Mouse (Mus musculus) cerebellum, adult 9-11 months (tissue): ENCODE measurements at regions not wholly inside any gene's neighbourhood (a gene's known extent, or its start where the extent isn't known, plus 50 kb on each side); places are given as distances from the start of the nearest gene placed in this dataset.

ENCODE experiments used
- DNase-seq: peaks from one replicate; pipeline ENCODE4 v3.0.0; 2022

DNA sequence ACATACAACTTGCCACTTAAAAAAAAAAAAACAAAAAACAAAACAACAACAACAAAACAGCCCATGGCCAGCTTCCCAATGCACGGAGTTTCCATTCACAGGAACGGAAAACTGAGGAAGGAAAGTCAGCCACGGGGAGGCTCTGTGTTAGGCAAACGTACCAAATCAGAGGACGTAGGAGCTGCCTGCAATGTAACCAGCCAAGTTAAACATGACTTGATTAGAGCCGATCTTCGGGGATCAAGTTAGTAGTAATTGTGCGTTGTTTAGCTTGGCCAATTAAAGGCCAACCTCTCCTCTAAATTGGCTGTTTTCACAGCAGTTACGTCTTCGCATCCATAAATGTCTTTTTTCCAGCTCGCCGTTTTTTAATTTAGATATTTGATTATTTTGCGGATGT, 190.7 kb downstream of the Cd83 start:
- DNase-seq: no peak

DNA sequence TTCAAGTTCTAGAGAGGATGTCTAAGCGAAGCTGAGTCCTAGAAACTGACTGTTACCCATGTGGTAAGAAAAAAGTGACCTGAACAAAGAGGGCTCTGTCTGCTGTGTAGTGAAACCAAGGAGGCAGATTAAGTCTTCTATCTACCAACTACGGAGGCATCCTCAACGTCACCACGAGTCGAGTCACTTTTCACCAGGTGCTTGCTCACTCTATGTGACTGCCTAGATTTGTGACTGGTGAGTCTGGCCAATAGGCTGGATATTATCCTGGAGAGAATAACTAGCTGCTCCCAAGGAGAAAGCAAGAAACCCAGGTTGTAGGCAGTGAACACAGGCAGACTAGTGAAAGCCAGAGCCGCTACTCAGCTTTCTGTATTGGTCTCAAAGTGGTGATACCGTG, 191.2 kb downstream of the Cd83 start:
- no peak for DNase-seq

DNA sequence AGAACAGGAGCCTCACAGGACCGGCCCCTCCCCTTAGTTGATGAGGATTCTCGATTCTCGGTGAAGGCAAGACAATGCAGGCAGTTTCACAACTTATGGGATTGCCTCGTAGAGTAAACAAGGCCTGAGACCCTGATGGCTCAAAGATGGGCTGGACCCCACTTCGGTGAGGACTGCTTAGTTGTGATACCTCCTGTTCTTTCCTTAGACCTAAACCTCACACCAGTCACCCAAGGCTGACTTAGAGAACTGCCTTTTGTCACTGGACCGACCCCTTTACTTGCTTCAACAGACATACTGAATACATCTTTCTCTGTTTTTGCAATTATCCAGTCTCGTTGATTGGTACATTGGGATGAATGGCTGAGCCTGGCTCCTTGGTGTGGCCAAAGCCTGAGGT, 192.1 kb downstream of the Cd83 start:
- DNase-seq: no peak

DNA sequence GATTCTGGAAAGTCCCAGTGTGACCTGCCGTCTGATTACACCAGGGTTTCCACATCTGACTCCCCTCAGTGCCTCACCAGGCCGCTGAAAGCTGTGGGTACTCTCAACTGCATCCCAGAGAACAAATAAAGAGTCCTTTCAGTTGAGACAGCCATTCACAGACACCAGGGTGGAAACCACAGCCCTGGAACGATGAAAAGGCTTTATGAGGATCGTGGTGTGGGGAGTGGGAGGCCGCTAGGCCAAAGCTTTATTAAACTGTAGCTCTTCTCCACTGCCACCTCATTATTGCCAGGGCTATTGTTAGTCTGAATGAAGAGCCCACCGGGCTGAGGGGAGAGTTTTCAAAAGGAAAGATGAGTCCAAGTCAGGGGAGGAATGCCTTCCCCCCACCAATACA, 202.8 kb downstream of the Cd83 start:
- DNase-seq: no peak

DNA sequence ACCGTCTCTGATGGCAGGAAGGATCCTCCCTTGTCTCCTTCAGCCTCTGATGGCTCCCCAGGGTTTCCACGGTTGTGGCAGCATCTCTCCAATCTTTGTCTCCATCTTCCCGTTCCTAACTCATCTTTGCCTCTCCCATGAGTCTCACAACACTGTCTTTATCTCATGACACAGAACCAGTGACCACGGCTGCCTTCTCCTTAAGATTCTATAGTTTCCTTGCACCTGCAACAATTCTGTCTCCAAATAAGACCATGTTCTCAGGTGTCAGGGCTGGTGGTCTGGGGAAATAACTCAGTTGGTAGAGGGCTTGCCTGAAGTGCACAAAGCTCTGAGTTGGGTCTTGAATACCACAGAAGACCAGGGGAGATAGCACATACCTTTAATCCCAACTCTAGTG, 203.8 kb downstream of the Cd83 start:
- DNase-seq: no peak

DNA sequence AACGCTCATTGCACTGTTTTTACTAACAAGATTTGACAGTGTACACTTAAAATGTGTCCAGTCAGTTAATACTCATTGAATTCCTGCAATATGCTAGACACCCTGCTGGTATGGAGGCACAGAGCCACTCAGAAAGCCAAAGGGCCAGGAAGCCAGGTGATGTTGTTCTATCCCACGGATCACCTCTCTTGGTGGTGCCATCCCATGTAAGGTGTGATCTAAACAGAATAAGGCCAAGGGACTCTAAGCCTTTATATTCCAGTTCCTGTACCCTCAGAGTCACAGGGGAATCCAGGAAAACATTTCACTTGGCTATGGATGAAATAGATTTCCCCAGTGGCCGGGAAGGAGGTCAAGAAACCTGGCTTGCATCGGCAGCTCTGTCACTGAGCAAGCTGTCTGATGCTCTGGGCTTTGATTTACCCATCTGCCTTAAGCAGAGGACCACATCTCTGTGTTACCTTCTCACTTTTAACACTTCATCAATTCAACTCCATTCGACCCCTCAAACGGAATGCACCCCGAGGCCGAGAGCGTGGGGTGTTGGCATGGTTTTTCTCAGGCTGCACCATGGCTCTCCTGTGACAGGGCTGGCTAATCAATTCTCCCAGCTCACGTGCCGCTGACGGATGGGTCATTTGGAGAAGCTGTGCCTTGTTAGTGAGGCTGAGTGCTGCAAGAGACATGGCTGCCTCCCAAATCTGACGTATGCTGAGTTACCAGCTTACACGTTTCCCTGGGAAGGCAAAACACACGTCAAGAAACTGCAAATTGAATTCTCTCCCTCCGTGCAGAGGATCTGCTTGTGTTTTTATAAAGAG, 205.9 kb downstream of the Cd83 start:
- DNase-seq: peak; percentile 72

DNA sequence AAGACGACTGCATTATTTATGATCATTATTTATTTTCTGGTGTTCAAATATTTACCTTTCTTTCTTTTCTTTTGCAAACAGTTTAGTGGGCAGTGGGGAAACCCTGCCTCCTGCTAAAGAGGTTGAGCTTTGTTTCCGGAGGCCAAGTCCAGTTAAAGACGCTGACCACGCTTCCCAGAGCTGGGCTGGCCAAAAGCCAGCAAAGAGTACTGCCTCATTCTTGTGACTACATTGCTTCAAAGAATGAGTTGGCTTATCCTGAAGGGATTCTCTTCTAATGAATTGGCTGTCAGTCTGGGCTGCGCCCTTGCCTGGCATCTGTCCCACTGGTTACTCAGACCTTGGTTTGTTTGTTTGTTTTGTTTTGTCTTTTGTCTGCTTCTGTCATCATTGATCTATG, 207.2 kb downstream of the Cd83 start:
- no peak for DNase-seq

DNA sequence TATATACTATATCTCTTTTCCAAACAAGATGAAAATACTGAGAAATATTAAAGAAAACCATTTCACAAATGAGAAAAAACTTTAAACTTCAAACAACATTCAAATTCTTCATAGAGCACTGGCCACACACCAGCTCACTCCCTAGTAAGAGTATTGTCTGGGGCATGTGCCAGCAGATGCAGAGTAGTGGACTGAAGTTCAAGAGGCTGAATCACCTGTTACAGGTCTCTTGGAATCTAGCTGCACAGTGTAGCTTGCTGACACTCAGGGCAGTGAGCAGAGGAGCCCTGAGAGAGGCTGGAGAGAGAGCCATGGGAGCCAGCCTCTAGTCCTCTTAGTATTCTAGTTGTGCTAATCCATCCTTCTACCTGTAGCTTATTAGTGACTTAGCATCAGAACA, 208.4 kb downstream of the Cd83 start:
- DNase-seq: no peak

DNA sequence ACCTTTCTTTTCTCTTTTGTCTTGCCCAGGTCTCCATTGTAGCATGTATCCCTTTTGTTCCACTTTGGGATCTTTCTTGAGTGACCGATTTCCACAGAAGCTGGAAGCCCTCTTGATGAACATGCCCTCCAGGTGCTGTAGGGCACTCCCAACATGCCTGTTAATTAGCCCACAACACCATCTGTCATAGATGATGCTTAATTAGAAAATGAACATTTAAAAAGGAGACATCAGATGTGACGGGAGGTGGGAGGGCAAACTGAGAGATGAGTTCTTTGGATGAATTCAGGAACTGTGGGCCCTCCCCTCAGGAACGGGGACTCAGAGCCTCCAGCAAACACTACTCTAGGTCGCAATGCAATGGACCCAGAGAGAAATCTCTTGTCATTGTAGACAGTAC, 209.8 kb downstream of the Cd83 start:
- no peak for DNase-seq

DNA sequence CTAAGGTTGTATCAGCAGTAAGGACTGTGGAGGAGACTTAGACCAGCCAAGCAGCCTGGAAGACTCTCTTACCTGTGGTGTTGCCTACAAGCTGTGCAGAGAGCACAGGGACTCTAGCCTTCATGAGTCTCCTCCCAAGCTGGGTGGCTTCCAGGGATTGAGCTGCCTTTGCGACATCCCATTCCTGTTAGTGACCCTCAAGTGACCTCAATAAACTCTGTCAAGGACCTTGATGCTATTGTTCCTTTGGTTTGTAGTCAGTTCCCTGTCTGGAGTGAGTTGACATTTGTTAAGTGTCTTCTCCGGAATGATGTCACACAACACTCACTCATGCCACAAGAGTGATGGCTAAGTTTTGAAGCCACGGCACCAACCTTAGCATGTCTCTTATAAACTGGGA, 211.0 kb downstream of the Cd83 start:
- DNase-seq: no peak

DNA sequence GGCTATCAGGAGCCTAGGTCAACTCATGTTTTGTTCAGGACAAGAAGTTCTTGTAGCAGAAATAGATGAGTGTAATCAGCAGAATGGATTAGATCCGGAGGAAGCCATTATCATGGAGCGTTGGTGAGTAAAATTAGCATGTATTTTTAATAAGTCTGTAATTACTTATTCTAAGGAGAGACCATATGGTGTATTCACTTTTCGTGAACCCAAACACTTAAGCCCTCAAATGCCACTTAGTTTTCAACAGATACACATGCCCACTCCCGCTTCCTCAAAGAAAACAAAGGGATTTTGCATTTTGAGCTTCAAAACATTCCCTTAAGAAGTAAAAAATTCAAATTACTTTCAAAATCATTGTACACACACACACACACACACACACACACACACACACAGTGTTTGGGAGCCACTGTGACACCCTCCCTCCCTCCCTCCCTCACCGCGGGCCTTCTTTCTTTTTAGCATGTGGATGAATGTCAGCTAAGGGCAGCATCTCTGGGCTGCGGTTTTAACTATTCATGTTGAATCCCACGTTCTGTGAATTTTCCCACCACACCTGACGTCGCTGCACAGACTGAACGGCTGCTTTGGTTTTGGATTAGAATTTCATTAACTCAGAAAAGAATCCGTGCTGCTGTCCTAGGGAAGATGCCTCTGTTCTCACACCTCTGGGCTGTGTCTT, 217.4 kb downstream of the Cd83 start:
- DNase-seq: no peak

DNA sequence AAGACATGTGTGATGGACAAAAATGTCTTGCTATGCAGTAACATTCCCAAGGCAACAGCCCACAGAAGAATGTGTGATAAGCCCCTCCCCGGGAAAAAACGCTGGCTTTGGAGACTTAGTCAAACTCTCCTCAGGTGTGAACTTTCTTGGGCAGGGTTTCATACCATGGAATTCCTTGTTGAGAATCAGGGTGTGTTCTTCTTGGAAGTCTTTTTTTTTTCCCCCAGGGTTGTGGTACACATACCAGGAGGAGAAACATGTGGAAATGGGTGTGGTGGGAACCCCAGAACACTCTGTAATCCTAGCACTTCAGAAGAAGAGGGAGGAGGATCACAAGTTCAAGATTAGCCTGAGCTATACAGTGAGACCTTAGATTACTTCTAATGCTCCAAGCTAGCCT, 228.3 kb downstream of the Cd83 start:
- no peak for DNase-seq

DNA sequence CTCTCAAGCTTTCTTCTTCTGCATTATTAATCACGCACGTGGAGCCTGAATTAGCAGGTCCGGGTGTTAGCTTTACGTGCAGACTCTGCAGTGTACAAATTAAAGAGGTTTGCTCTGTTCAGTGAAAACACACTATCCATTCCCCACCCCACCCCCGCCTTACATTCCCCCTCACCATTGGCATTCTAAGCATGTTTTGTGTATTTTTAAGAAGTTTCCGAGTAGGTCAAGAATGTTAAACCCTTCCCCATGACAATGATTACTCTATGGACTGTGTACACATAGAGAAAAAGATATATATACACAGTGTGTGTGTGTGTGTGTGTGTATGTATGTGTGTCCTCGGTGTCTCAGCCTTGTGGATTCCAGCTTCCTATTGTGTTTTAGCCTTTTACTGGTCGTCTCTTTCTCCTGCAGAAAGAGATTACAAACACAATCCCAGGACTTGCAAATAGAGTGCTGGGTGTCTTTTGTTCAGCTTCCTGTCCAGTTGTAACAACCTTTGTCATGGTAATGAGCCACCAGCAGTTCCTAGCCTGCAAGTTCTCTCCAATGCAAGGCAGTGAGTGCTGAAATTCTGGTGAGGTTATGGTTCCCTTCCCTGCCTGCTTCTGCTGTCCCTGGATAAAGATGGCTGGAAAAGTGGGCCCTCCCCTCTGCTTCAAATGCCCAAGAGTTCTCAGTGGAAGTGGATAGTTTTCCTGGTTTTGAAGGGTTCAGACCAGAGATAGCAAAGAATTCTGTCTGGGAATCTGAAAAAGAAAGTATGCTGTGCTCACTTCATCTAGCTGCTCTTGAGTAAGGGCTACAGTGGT, 234.1 kb downstream of the Cd83 start:
- no peak for DNase-seq

DNA sequence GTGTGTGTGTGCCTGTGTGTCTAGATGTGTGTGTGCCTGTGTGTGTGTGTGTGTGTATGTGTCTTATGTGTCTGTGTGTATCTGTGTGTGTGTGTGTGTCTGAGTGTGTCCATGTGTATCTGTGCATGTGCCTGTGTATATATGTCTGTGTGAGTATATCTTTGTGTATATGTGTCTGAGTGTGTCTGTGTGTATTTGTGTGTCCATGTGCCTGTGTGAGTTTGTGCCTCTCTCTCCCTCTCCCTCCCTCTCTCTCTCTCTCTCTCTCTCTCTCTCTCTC, 234.7 kb downstream of the Cd83 start:
- no peak for DNase-seq

DNA sequence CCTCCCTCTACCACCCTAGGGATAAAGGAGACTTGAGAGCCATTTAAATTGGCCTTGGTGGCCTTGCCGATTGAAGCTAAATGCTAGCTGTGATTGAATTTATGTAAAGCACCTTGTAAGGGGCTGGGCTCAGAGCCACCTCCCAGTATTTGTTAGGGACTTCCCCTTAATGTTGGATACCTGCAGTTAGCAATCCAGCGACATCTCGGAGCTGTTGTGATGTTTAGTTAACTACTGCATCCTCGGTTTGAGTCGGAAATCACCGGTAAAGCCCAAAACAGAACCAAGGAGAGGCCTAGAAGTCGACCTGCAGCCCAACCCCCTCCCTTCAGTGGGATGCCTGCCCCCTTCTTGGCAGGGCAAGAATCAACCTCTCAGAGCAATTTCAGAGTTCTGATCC, 236.3 kb downstream of the Cd83 start:
- DNase-seq: no peak

DNA sequence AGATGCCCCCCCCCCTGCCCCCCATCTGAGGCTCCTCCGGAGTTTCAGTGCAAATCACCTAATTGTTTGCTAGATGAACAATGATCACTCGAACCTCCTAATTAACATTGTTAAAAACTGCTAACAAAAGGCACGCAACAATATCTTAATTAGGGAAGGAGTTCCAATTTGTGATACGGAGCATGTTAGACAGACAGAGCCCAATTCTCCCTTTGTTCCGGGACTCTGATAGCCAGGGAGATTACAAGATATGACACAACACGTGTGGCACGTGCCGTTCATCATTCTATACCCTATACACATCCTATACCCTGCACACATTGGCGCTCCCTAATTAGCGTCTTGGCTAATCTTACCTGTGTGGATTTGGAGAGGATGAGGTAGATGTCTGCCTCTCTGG, 237.5 kb downstream of the Cd83 start:
- no peak for DNase-seq

DNA sequence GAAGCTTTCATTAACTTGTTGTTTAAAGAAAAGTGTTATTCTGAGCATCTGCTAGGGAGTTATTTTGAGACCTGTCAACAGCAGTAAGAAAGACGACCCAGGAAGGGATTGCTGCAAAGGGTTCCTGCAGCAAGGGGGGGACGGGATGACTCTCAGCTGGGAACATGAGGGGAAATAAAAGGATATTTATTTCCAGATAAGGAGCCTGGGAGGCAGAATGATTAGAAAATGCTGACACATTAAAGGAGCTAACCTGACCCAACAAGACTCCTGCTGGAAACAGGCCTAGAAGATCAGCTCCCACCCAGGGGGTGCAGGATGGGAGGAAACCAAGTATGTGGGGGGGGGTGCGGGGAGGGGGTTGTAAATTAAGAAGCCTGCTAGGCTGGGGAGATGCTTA, 240.0 kb downstream of the Cd83 start:
- no peak for DNase-seq

DNA sequence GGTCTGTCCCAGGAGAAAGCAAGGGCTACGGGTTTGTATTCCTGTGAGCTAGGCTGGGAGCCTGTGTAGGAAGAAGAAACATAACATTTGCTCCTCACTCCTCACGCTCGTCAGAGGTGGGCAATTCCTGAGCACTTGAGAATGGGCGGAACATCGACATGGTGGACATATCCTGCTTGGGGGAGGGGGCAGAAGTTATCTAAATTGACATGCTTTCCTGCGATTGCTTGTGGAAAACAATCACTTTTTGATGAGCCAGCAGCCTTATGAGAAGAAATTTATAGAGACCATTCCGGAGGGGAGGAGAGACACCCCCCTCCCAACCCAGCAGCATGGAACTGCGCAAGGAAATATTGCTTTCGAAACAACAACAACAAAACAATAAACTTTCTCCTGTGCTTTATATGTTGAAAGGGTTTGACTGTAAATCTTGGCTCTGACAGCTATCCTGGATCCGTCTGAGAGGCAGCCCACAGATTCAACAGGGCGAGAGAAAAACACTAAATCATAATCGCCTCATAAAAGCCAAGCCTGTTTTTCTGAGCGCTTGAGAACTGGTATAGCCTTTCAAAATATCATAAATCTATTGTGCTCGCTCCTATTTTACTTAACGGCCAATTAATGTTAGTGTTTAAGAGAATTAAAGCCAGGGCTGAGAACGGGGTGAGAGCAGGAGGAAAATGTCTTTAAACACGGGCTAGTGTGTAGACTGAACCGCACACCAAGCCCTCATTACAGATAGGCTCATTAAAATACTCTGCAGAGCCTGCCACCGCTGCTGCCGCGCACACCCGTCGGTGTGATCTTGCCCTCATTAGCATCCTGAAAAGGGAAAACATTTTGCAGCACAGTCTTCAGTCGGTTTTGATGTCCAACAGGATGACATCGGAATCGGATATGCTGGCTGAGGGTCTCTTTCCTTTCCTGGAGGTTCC, 242.0 kb downstream of the Cd83 start:
- DNase-seq: no peak

DNA sequence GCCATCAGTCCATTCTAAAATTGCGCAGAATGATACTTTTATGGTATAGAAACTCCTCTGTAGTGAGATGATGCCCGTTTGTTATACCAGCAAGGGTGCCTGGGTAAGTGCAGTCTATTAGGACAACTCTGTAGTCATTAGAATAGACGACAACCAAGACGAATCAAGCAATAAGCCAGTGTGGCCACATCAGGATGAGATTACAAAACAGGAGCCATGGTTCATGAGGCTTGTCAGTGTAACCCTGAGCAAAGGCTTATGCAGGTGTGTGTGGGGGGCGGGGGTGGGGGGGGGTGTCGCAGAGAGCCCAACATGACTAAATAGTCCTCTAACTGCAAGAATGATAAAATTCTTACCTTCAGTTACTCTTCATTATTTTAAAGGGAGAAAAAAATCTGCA, 243.5 kb downstream of the Cd83 start:
- no peak for DNase-seq

DNA sequence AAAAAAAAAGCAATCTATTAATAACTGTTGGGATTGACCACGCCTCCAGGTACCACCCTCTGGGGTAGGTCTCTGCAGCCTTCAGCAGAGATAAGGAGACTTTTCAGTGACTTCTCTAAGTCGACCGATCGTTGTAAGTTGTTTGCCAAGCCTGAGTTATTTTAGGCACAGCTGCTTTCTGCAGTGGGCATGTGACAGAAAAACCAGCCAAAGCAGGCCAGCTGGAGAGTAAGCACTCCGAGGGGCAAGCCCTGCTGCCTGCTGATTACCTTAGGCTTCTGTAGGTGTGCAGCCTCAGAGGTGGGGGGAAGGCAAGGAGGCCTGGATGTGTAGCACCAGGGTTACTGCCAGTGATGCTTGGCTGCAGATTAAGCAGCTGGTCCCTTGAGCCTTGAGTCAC, 246.0 kb downstream of the Cd83 start:
- DNase-seq: peak; percentile 38

DNA sequence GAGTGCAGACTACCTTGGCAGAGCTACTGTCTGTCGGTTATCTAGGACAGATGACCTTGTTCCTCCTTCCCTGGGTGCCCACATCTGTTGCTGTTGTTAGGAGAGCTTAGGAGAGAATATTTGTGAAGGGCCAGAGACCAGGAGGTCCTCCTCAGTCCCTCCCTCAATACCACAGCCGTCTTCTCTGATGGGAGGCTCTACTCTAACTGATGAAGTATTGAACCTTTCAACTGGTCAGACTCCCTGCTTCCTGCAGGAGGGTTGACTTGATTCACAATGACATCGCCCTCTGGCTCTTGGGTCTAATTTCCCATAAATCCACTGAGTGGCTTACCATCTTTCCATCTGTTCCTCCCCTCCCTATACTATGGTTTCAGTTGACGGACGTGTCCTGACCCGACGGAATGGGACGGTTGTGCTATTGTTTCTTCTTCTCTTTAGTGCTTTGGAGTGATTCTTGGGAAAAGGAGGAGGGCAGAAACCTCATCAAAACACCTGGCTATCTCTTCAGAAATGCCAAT, 253.3 kb downstream of the Cd83 start:
- no peak for DNase-seq

DNA sequence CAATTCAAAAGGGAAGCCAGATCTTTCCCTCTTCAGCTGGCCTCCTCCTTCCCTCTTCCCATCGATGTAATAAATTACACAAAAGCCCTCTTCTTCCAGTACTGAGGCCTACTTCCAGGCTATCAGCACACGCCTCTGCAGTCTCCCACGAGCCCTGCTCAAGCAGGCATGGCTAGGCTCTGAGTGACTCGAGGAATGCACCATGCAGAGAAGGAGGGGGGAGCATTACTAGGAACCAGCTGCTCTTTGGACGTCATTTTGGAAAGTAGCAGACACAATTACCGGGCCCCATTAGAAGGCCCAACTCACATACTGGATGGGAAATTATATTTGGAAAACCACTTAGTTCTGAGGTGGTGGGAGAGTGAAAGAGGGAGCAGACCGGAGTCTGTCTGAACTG, 253.7 kb downstream of the Cd83 start:
- no peak for DNase-seq

DNA sequence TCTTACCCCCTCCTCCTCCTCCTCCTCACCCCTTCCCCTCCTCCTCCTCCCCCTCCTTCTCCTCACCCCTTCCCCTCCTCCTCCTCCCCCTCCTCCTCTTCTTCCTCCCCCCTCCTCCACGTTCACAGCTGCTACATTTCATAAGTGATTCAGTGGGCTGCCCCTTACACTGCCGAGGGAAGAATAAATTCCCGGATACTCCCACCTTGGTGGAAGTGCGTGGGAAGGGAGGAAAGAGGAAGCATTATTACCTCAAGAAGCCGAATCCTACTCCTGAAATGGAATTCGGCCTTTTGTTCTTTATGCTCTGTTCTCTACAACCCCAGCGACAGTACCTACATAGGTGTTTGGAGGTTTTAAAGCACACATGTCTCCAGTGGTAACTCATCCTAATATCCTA, 256.1 kb downstream of the Cd83 start:
- DNase-seq: no peak
